Mouse (Mus musculus) cerebellum, postnatal 4 days (tissue): ENCODE results near the gene Ndufa5.

Experiments
- DNase-seq, 2 experiments: peaks; one replicate each; pipeline ENCODE4 v3.0.0; 2022; ENCODE audit warnings: low spot score in 2 of 2, mixed read lengths in 1 of 2

Gene Ndufa5

GRCm38 (mm10) chr6:24527155-24528063 is at the start of gene Ndufa5:
Gene Ndufa5, minus strand, starts transcription at chr6:24528013.
- DNase-seq: peak; percentile 59 to 81

DNA sequence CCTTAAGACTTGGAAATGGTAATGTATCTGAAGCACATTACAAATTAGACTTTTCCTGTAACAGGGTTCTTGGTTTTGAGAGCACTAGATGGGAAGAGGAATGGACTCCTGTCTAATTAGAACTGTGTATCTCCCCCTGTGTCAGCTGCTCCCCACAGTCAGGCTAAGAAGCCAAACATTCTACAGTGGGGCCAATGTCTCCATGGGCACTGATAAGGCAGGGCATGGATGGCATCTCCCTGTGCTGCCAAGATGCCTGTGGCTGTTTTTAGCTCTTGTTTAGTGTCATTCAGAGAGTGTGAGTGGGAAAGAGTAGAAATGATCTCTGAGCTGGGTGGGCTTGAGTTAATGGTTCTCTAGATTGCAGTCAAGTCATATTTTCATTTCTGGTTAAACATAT is 45.5 kb upstream of the Ndufa5 start:
- DNase-seq: no peak

DNA sequence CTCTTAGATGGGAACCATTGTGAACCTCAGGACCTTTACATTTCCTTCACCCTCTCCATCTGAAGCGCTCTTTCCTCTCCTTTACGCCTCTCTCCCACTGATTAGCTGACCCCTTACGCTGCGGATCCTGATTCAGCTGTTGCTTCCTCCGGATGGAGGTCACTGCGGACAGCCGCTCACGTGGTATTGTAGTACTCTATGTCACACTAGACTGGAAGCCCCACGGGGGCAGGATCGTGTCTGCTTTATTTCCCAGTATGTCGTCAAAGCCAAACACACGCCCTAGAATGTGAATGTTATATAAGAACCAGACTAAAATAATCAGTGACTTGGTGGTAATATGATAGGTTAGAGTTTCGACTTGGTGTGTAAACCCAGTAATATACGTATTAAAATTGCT is 44.6 kb upstream of the Ndufa5 start:
- DNase-seq: no peak

- DNase-seq: no peak
Observed at GRCm38 (mm10) chr6:24571126-24571525, 43.3 kb upstream of the Ndufa5 start.

- DNase-seq: no peak
Observed at GRCm38 (mm10) chr6:24570278-24570677, 42.5 kb upstream of the Ndufa5 start.

GRCm38 (mm10) chr6:24569711-24570110 is 41.9 kb upstream of the Ndufa5 start:
- no peak for DNase-seq

- no peak for DNase-seq
Observed at GRCm38 (mm10) chr6:24568963-24569362, 41.1 kb upstream of the Ndufa5 start.

GRCm38 (mm10) chr6:24564886-24565285 is 37.1 kb upstream of the Ndufa5 start:
- DNase-seq: no peak

DNA sequence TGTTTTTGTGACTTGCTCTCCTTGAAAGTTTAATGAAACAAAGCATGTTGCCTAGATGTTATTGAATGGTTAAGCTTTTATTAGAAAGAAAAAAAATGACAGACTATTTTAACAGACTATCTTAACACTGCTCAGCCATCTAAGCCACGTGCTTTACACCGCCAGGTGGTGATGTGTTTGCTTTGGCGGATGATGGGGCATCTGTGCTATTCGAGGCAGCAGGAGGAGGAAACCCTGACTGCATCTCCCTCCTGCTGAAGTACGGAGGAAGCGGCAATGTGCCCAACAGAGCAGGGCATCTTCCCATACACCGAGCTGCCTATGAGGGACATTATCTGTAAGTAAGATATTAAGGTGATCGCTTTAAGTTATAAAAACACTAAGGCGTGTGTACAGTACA is 36.3 kb upstream of the Ndufa5 start:
- DNase-seq: no peak

DNA sequence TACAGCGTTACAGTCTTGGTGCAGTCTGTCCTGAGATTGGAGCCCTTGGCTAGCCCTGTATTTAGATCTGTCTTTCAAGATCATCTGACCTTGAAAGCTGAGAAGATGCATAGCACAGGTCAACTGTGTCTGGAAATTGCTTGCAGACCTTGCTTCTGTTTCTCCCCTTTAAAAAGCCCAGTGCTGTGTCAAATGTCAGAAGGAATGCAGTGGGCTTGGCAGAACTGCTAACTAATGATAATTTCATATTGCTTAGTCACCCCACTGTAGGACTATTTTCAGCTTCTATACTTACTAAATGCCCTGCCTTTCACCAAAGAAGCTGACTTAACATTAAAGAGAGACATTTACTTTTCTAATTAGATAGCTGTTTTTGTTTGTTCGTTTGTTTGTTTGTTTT is 27.7 kb upstream of the Ndufa5 start:
- DNase-seq: no peak

GRCm38 (mm10) chr6:24554427-24555086 is 26.7 kb upstream of the Ndufa5 start:
- no peak for DNase-seq

DNA sequence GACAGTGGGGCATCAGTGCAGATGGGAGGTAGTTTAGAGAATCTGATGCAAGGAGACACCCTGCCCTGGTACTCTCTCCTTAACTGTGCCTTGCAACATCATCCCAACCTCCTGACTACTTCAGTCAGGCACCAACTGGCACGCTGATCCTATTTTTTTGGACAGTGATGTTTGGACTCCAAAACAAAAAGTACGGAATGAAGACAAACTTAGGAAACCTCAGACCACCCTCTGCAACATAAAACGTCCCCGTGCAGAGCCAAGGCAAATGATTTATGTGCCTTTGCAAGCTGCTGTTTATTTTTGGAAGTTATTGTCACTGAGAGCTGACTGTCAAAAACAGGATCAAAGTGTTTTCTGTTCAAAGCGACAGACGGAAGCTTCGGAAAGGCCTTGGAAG is 24.2 kb upstream of the Ndufa5 start:
- DNase-seq: no peak

DNA sequence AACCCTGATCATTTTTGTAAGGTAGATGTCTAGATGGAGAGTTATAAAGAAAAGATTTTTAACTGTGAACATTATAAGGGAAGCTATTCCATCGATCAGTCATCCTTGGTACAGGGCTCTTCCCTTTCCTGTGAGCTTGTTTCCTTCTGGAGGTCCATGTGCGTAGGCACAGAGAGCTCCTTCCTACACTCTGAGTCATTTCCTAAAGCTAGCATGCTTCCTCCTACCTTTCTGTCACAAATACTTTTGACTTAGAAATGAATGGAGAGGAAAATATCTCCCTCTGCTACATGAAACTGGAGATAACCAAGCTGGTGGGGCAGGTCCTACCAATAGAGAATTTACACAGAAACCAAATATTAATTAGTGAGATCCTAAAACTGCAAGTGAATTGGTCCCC is 22.0 kb upstream of the Ndufa5 start:
- no peak for DNase-seq

DNA sequence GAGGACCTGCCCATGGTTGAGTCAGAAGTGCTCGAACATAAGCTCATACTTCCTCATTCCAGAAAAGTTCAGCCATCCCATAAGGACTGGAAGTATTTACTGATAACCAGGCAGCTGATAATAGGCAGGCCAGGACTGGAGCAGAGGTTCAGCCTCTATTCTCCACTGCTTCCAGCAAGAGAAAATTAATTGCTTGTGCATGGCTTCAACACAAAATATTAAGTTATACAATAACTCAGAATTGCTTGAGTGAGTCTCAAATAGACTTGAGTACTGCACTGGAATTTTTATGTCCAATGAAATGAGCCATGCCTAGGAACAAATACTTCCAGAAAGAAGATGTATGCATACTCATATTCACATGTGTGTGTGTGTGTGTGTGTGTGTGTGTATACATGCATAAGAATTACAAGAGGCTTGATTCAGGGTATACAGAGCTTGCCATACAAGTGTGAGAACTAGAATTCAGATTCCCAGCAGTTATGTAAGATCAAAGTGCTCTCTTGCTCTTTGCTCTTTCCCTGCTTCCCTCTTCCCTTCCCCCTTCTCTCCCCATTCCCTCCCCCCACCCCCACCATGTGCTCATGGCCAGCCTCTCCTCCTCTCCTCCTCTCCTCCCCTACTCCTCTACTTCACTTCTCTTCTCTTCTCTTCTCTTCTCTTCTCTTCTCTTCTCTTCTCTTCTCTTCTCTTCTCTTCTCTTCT is 19.1 kb upstream of the Ndufa5 start:
- DNase-seq: no peak

DNA sequence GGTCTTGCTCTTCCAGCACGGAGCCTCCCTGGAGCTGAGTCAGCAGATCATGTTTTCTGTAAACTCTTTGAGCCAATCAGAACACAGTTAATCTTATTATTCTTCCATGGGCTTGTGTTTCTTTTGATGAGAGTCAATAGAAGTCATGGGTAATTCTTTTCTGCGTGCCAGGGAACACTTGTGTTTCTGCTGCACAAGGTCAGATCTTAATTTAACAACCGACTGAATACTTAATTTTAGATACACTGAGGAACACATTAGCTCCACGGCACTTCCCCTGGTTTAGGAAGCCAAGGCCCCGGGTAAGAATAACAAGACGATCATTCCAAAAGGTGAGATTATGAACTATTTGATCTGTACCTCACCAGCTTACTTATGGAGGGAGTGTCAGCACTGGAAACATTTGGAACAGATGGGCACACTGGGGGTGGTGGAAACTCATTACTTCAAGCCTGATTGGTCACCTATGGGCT is 15.3 kb upstream of the Ndufa5 start:
- DNase-seq: peak in 1 of 2 experiments; percentile 6

GRCm38 (mm10) chr6:24542393-24542792 is 14.6 kb upstream of the Ndufa5 start:
- DNase-seq: no peak

- no peak for DNase-seq
Observed at GRCm38 (mm10) chr6:24540106-24540505, 12.3 kb upstream of the Ndufa5 start.

GRCm38 (mm10) chr6:24538435-24538834 is 10.6 kb upstream of the Ndufa5 start:
- DNase-seq: no peak

DNA sequence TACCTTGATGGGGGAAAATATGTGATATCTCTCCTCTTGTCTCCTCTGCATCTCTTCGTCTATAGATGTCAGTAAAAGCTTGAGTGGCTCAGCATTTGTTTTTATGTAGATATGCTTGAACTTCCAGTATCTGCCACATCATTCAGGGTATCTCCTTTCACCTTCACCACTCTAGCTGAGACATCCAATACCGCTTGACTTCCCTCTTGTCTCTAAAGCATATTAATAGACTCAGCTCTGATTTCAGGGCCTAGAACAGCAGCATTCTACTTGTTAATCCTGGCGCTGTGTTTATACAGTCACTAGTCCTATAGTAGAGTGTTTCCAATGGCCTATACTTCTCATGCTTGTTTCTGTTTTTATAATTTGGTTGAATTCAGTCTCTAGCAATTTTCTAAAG is 5.0 kb upstream of the Ndufa5 start:
- DNase-seq: no peak

GRCm38 (mm10) chr6:24530711-24531420 is 3.1 kb upstream of the Ndufa5 start:
- no peak for DNase-seq

DNA sequence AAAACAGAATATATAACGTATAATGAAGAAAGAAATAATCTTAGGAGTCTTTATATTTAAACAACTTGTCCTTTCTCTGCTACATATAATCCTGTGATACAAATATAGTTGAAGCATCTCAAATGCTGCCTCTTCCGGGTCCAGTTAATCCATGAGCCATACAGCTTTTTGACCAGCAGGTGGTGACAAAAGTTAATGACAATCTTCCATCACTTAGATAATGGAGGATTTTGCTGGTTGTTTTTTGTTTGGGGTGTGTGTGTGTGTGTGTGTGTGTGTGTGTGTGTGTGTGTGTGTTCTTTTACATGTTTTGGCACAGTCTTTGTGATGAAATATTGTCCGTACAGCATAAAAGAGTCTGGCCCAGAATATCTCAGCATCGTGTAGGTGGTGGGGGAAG is 2.4 kb upstream of the Ndufa5 start:
- DNase-seq: peak in 1 of 2 experiments; percentile 39

- no peak for DNase-seq
Observed at GRCm38 (mm10) chr6:24528064-24528243, 141 bp upstream of the Ndufa5 start, which contains the start of gene Asb15. Gene Asb15, plus strand, starts transcription at chr6:24528144.
